Mouse (Mus musculus) hindlimb bud, embryonic 11.5 days (tissue): ENCODE measurements around the gene Lingo1.

ENCODE experiments used
- DNase-seq: peaks from one replicate; pipeline ENCODE4 v3.0.0-alpha.2; 2012; ENCODE audit warnings: low read depth, low spot score; ENCODE audit errors: extremely low spot score

Lingo1 gene

GRCm38 (mm10) chr9:56608691-56609351 is 187.4 kb downstream of the Lingo1 start:
- DNase-seq: no peak

- no peak for DNase-seq
These were observed 190.1 kb downstream of the Lingo1 start for GRCm38 (mm10) chr9:56606082-56606740.

DNA sequence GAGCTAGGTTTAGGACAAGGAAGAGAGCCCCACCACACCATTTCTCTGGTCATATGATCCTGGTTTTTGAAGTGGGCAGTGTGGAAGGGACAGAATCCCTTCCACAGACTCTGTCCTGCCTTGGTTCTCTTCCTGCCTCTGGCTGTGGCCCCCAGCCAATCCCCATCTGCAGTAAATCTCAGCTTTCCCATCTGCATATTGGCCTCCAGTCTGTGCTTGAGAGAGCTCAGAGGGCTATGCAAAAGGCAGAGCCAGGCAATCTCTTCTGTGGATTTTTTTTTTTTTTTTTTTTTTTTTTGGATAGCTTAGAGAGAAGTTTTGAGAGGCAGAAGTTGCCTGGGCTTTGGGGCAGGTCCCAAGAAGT is 190.8 kb downstream of the Lingo1 start:
- no peak for DNase-seq

- no peak for DNase-seq
These were observed 191.3 kb downstream of the Lingo1 start for GRCm38 (mm10) chr9:56604797-56605442.

GRCm38 (mm10) chr9:56600655-56601054 is 195.6 kb downstream of the Lingo1 start:
- no peak for DNase-seq

GRCm38 (mm10) chr9:56592639-56593038 is 203.6 kb downstream of the Lingo1 start:
- no peak for DNase-seq

DNA sequence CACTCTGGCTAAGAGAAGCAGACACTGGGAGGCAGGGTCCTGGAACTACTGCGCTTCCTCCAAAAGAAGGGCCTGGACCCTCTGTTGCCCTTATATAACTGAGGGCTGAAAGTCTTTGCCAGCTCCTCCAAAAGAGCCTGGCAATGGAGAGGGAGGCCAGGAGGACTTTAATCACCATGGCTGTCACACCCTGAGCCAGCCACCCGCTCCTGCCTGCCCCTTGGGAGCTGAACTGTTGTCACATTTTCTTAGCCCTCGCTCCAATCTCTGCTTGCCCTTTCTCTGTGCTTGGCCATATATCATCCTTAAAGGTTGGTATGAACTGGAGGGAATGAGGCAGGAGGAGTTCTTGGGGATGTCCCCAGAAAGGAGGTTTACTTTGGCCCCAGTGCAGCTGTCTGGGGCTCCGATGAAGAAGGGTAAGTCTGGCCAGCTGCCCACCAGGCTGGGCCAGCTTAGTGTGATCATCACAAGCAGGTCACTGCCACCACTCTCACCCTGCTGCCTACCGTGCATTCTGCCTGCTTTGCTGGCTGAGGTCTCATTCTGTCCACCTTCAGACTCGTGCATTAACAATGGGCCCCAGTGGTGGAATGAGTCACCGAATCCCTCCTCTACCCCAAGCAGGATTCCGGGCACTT is 204.9 kb downstream of the Lingo1 start:
- DNase-seq: no peak

GRCm38 (mm10) chr9:56589762-56590161 is 206.5 kb downstream of the Lingo1 start:
- DNase-seq: no peak

GRCm38 (mm10) chr9:56584043-56584424 is 212.2 kb downstream of the Lingo1 start:
- DNase-seq: no peak

- DNase-seq: no peak
These were observed 212.9 kb downstream of the Lingo1 start for GRCm38 (mm10) chr9:56583139-56584042.

DNA sequence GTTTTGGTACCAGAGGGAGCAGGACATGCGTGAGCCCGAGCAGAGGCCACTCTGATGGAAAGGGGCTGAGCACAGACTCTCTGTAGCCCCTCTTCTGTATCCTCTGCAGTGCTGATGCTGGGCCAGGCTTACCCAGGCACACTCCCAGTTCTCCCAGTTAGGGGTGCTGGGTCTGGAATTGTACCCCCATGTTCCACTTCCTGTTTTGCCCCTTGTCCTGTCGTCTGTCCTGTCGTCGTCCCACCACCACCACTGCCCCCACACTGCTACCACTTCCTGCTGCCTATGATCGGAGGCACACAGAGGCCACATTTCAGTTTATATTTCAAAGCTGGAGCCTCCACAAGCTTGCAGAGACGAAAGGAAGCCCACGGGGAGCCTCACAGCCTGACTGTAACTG is 213.6 kb downstream of the Lingo1 start:
- no peak for DNase-seq

DNA sequence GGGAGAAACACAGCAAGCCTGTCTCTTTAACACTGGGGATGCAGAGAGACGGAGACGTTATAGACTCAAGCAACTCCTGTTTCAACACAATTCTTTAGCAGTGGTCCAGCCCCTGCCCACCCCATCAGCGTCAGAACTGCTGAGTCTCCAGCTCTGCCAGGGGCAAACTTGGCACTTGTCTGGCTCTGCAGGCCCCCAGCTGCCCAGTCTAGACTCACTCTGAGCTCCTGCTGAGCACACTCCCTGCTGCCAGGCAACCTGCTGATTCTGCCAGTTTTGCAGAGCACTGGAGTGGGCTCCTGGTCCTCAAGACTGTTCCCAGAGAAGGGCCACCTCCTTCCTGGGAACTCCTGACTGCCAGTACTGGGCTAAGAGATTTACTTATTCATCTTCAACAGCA is 214.6 kb downstream of the Lingo1 start:
- no peak for DNase-seq

DNA sequence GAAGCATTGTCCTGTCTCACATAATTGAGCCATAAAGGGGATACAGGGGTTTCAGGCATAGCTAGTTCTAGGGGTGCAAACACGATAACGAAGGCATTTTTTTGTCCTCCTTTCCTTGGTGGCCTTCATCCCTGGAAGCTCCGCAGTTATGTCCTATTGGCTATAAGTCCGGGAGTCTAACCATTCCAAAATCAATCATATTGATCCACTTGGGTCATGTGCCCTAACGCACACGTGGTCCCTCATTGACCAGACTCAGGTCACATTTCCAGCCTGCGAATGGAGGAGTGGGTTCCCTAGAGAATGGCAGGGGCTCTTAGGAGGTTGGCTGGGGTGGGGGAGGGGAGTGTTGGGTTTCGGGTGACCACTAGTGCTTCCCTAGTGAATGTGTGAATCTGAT is 215.3 kb downstream of the Lingo1 start:
- no peak for DNase-seq

- no peak for DNase-seq
These were observed 216.2 kb downstream of the Lingo1 start for GRCm38 (mm10) chr9:56580101-56580500.

GRCm38 (mm10) chr9:56577405-56577804 is 218.9 kb downstream of the Lingo1 start:
- DNase-seq: no peak

DNA sequence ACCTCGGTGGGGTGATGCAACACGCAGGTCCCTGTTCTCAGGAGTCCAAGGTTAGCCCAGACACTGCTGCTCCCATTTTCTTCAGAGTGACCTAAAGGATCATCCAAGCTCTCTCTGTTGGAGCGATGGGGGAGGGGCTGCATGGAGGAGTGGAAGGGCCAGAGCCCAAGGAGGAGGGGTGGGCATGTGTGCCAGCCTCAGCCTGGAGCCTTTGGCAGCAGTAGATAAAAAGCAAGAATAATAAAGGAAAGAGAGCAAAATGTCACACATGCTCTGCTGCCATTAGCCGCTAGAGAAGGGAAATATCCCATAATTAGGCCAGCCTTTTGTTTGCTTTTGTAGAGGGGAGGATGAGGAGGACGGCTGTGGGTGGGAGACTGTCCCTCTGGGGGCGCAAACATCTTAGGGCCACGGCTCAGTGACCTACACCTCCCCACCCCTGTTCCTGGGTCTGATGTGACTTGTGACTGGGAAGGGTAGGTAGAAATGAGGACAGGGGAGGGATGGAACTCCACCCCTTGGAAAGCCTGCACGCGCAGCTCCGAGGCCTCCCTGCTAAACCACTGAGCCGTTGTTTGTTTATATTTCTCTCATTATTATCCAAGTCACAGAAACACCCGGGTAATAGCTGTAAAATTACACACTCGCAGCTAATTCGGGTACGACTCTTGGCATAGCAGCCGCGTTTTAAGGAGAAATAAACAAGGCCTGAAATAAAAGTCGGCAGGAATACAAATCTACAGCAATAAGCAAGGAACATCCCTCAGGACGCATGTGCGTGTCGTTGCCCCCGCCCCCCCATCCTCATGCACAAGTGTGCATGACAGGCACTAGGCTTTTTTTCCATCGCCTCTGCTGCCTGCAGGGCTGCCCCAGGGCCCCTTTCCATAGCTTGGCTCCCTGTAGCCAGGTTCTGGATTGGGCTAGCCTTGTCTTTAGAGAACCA is 223.5 kb downstream of the Lingo1 start:
- no peak for DNase-seq
